Mouse (Mus musculus) hindbrain, embryonic 14.5 days (tissue): ENCODE measurements around the gene Ndufv1. TPM values are rescaled to one million over a fixed set of nuclear protein-coding genes. Genes with fewer than 3 reads are reported as not detected.

Experiments used
- ATAC-seq: fragments of 200-750 bp; cut with Nextera tagmentation; 2 replicates; pipeline ENCODE4 v1.8.0; 2017; ENCODE audit warnings: moderate number of reproducible peaks, mild to moderate bottlenecking, moderate TSS enrichment, moderate library complexity; ENCODE audit not compliant: low FRiP score
- DNase-seq: peaks from one replicate; pipeline ENCODE4 v3.0.0-alpha.2; 2015; ENCODE audit warnings: low spot score
- H3K27ac ChIP-seq: fragments of 300-500 bp; sonication (generic); 2 replicates; pipeline ENCODE4 v1.5.1; 2014; ENCODE audit warnings: mild to moderate bottlenecking, moderate library complexity
- H3K27me3 ChIP-seq: fragments of 300-500 bp; sonication (generic); 2 replicates; pipeline ENCODE4 v1.6.1; 2014; ENCODE audit warnings: mild to moderate bottlenecking, low read length, mixed read lengths; ENCODE audit not compliant: control insufficient read depth, insufficient read depth
- H3K36me3 ChIP-seq: fragments of 300-500 bp; sonication (generic); replicated peaks from 2 replicates; pipeline ENCODE4 v1.6.1; 2014; ENCODE audit not compliant: control insufficient read depth, insufficient read depth
- H3K4me1 ChIP-seq: fragments of 300-500 bp; sonication (generic); replicated peaks from 2 replicates; pipeline ENCODE4 v1.6.1; 2014; ENCODE audit warnings: antibody characterized with exemption, low read length, mixed read lengths; ENCODE audit not compliant: control insufficient read depth, insufficient read depth
- H3K4me2 ChIP-seq: fragments of 300-500 bp; sonication (generic); replicated peaks from 2 replicates; pipeline ENCODE4 v1.6.1; 2014; ENCODE audit warnings: mild to moderate bottlenecking, moderate library complexity
- H3K4me3 ChIP-seq: fragments of 300-500 bp; sonication (generic); replicated peaks from 2 replicates; pipeline ENCODE4 v1.5.1; 2014; ENCODE audit warnings: mild to moderate bottlenecking, low read length
- H3K9ac ChIP-seq: fragments of 300-500 bp; sonication (generic); 2 replicates; pipeline ENCODE4 v1.6.1; 2014
- H3K9me3 ChIP-seq: fragments of 300-500 bp; sonication (generic); 2 replicates; pipeline ENCODE4 v1.6.1; 2016; ENCODE audit warnings: low read length; ENCODE audit not compliant: control insufficient read depth
- WGBS: fragments of 180-500 bp; shearing (Covaris S2); extraction: QIAGEN DNeasy Blood & Tissue Kit; methylation state at CpG from one replicate; pipeline ENCODE4 v1.1.7; 2014; 5-methylcytosine and 5-hydroxymethylcytosine counted together
- polyA plus RNA-seq: library from polyadenylated mRNA; unstranded; fragments of >200 nt; fragmentation: Nextera tagmentation; extraction: Ambion mirVana; gene quantifications from 2 replicates; pipeline ENCODE4 v1.2.1, GENCODE M21; 2014

Ndufv1 gene
- polyA plus RNA-seq, 1 experiment from 2014 or later, result 242 TPM

DNA sequence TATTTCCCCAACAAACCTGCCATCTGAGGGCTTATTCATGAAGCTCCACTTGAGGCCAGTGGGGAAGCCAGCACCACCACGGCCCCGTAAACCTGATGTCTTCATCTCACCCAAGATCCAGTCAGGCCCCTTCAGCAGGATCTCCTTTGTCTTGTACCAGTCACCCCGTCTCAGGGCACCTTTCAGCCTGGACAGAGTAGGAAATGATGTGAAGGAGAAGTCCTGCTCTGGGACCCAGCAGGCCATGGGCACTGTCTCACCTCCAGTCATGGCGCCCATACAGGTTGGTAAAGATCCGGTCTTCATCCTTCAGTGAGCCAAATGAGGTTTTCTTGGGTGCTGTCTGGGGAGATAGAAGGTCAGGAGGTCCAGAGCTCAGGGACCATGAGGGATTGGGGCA is 1.5 kb downstream of the Ndufv1 start:
- DNase-seq (no peak), ATAC-seq (no peak)
- WGBS, result 94% methylated on average over 5 of the region's 5 CpGs
- H3K27ac ChIP-seq, result no peak overlapping the region
- no peaks in the 10 kb centered on the region for H3K27me3 ChIP-seq
- no peaks in the 10 kb centered on the region for H3K9me3 ChIP-seq
- H3K4me2 ChIP-seq, result no peak overlapping the region; the same call in 1 of the 2 replicates
- peaks cover 45% of the 10 kb centered on the region for H3K36me3 ChIP-seq
- peaks cover 5% of the 10 kb centered on the region; the same call in 1 of the 2 replicates for H3K4me1 ChIP-seq
- no peak overlapping the region for H3K9ac ChIP-seq
- H3K4me3 ChIP-seq, result no peak overlapping the region

DNA sequence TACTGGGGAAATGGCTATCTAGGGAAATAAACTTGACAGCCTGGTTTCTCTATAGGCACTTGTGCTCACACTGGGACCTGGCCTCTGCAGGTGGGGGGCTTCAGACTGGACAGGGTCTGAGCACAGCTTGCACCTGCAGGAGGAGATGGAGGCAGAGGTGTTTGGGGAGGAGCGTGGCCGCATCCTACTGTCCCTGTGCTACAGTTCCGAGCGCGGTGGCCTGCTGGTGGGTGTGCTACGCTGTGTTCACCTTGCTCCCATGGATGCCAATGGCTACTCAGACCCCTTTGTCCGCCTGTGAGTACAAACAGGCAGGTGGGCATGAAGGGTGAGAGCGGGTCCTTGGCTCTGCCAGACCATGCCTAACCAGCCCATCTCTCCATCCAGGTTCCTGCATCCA is 6.6 kb downstream of the Ndufv1 start:
- Histone ChIP-seq H3K27me3 (no peaks in the 10 kb centered on the region), H3K9me3 (no peaks in the 10 kb centered on the region), H3K4me3 (no peak overlapping the region), H3K4me2 (no peak overlapping the region), H3K9ac (no peak overlapping the region), H3K4me1 (peaks cover 4% of the 10 kb centered on the region), H3K36me3 (peaks cover 53% of the 10 kb centered on the region), H3K27ac (no peak overlapping the region)
- no peak for DNase-seq
- WGBS, result 98% methylated on average over 8 of the region's 8 CpGs
- no peak for ATAC-seq

DNA sequence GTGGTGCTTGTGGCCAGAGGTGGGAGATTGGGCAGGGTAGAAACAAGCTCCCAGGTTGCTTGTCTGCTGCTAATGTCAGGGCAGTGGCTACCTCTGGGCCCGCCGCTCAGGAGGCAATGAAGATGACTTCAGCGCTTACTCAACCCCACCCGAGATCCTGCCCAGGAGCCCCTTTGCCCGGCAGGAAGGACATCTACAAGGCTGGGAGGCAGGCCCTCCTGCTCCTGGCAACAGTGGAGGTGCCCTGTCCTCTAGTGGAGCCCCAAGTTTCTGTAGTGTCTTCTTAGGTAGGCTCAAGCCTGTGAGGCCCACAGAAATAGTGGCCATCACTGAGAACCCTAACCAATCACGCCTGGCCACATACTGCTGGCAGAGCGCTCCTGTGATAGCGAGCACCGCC is 7.5 kb downstream of the Ndufv1 start:
- H3K36me3 ChIP-seq, result peaks cover 48% of the 10 kb centered on the region
- no peak for DNase-seq
- ATAC-seq, result no peak
- no peaks in the 10 kb centered on the region for H3K9me3 ChIP-seq
- no peak overlapping the region for H3K4me2 ChIP-seq
- H3K4me3 ChIP-seq, result no peak overlapping the region
- no peak overlapping the region for H3K9ac ChIP-seq
- H3K27ac ChIP-seq, result no peak overlapping the region
- 82% methylated on average over 9 of the region's 9 CpGs for WGBS
- H3K4me1 ChIP-seq, result peaks cover 6% of the 10 kb centered on the region
- no peaks in the 10 kb centered on the region for H3K27me3 ChIP-seq

DNA sequence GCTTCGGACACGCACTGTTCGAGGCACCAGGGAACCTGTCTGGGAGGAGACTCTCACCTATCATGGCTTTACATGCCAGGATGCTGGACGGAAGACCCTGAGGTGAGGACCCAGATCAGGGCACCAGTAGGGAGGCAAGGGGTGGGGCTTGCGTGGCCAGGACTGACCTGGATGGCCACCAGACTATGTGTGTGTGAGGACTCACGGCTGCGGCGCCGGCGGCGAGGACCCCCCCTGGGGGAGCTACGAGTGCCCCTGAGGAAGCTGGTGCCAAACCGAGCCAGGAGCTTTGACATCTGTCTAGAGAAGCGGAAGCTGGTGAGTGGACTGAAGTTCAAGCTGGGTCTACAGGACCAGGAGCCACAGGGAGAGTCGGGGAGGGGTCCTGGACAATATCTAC is 8.3 kb downstream of the Ndufv1 start:
- H3K9ac ChIP-seq, result no peak overlapping the region

DNA sequence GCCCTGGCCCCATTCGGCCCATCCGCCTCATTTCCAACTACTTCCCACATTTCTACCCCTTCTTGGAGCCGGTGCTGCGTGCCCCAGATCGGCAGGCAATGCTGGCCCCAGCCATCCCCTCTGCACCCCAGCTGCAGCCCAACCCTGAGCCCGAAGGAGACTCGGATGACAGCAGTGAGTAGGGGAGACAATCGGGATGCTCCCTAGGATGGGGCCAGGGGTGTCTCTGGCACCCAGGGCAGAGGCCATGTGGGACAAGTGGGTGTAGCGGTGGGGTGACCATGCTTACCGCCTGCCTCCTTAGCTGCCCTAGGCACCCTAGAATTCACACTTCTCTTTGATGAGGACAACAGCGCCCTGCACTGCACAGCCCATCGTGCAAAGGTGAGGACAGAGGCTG is 9.0 kb downstream of the Ndufv1 start:
- WGBS, result 78% methylated on average over 12 of the region's 12 CpGs
- DNase-seq (no peak), ATAC-seq (no peak)
- Histone ChIP-seq H3K36me3 (peaks cover 34% of the 10 kb centered on the region), H3K9me3 (no peaks in the 10 kb centered on the region), H3K27ac (no peak overlapping the region), H3K4me3 (no peak overlapping the region), H3K4me1 (peaks cover 6% of the 10 kb centered on the region), H3K27me3 (no peaks in the 10 kb centered on the region), H3K9ac (no peak overlapping the region), H3K4me2 (no peak overlapping the region)

More for the DNA sequence above, 8.3 kb downstream of the Ndufv1 start:
- 89% methylated on average over 15 of the region's 15 CpGs for WGBS
- H3K9me3 ChIP-seq, result no peaks in the 10 kb centered on the region
- no peak overlapping the region for H3K27ac ChIP-seq
- peaks cover 6% of the 10 kb centered on the region for H3K4me1 ChIP-seq
- H3K27me3 ChIP-seq, result no peaks in the 10 kb centered on the region
- ATAC-seq (no peak), DNase-seq (no peak)
- H3K4me3 ChIP-seq, result no peak overlapping the region
- no peak overlapping the region for H3K4me2 ChIP-seq
- H3K36me3 ChIP-seq, result peaks cover 41% of the 10 kb centered on the region

DNA sequence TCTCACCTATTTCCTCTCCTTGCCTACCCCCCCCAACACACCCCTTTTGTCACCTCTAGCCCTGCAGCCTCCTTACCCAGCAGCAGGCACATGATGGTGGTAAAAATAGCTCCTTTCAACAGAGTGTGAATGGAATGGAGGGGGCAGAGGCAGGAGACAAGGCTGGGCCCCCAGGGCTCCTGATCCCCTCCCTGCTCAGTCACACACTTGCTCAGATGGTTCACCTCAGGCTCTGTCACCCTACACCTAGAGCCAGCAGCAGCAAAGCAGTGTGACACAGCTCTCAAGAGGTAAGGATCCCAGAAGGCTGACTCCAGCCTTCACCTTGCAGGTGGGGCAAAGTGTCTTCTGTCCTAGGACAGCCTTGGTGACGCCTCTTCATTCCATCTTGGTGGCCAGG is 9.5 kb downstream of the Ndufv1 start, which contains the start of gene Doc2g:
TSS of gene Doc2g (plus strand) at position 202 of the 400 bp plus-strand sequence.
- Histone ChIP-seq H3K4me3 (no peak within 1 kb of the TSS), H3K27ac (no peak within 1 kb of the TSS), H3K9ac (no peak within 1 kb of the TSS), H3K4me2 (no peak within 1 kb of the TSS), H3K27me3 (no peaks in the 10 kb centered on the region), H3K9me3 (no peaks in the 10 kb centered on the region), H3K4me1 (peaks cover 6% of the 10 kb centered on the region), H3K36me3 (peaks cover 28% of the 10 kb centered on the region)
- whole genome bisulfite sequencing, result 71% methylated on average over 1 of the region's 1 CpGs
- no peak for DNase-seq
- ATAC-seq, result no peak

DNA sequence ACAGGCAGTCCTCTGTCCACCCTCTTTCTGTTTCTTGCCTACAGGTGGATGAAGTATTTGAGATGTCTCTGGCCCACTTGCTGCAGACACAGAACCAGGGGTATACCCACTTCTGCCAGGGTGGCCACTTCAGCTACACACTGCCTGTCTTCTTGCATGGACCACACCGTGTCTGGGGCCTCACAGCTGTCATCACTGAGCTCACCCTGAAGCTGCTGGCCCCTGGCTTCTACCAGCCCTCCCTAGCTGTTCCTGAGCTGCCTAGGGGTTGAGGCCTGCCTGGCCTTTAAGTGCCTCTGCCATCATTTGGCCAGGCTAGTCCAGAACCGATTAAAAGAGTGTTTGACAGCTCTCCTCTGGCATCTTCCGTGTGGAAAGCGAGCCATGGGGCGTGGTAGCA is 10.9 kb downstream of the Ndufv1 start:
- Histone ChIP-seq H3K4me2 (peak overlapping the region; percentile 72), H3K27me3 (no peaks in the 10 kb centered on the region), H3K9ac (peak overlapping the region; percentile 83), H3K36me3 (peaks cover 15% of the 10 kb centered on the region), H3K27ac (no peak overlapping the region), H3K4me1 (peaks cover 6% of the 10 kb centered on the region), H3K9me3 (no peaks in the 10 kb centered on the region), H3K4me3 (no peak overlapping the region)
- DNase-seq (no peak), ATAC-seq (no peak)
- WGBS, result 92% methylated on average over 5 of the region's 5 CpGs

DNA sequence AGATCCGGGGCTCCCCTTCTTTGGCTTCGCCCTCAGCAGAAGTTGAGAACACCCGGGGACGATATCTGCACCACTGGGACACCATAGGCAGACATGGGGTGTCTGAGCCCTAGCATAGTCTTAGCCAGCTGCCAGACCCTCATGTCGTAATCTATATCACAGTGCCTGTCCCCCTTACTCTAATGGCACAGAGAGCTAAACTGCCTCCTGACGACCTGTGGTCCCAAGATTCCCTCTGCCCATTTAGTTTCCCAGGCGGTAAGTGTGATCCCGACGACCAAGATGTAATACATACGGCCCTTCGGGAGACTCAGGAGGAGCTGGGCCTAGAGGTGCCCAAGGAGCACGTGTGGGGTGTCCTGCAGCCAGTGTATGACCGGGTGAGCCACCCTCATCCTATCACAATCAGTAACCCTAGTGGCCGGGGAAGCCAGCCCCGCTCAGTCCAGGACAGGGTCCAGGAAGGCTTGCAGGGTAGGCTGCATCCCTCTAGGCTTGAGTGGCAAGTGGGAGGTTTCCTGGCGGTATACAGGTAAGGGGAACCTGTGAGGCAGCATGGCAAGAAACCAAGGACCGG is 11.6 kb downstream of the Ndufv1 start:
- peak overlapping the region; percentile 83 for H3K9ac ChIP-seq
- 0 out of 2 replicates have a peak, but pooled peaks cover 8% of the 10 kb centered on the region for H3K36me3 ChIP-seq
- DNase-seq (peak; percentile 33), ATAC-seq (peak; percentile 5; the same call in 1 of the 2 replicates)
- H3K9me3 ChIP-seq, result no peaks in the 10 kb centered on the region
- WGBS, result 20% methylated on average over 17 of the region's 17 CpGs
- H3K27me3 ChIP-seq, result no peaks in the 10 kb centered on the region
- H3K4me2 ChIP-seq, result peak overlapping the region; percentile 72
- peaks cover 6% of the 10 kb centered on the region for H3K4me1 ChIP-seq
- peak overlapping the region; percentile 63 for H3K4me3 ChIP-seq
- peak overlapping the region; percentile 94 for H3K27ac ChIP-seq

DNA sequence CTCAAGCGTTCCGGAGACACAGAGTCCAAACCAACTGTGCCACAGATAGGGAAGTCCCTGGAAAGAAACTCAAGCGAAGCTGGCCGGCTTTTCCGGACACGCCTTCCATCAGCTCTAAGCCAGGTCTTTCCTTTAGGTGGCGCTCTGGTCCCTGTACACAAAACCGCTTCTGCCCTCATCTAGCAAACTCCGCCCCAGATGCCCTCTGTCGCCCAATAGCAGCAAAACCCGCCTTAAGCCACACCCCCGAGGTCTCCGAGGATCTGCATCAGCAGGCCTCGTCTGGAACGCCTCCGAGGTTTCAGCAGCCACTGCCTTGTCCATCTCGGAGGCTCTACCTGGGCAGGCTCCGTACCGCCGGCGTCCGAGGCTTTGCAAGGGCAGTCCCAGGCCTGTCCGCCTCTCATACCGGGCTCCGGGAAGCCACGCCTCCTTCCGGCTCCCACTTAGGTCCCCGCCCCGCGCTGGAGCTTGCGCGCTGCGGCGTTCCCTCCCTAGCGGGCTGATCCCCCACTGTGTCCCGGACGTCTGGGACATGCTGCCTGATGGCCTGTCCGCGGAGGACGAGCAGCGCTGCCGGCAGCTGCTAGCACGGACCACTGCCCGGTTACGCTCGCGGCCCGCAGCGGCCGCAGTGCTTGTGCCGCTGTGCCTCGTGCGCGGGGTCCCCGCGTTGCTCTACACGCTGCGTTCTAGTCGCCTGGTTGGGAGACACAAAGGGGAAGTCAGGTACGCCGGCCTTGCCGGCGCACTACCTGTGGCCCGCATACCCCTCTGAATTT is 12.3 kb downstream of the Ndufv1 start, which contains the start of the genes Nudt8 and Gm49405:
TSS of gene Nudt8 (plus strand) at position 462 of the 782 bp plus-strand sequence.
TSS of gene Gm49405 (plus strand) at position 508 of the 782 bp plus-strand sequence.
- H3K4me3 ChIP-seq, result peak within 1 kb of the TSS; percentile 63
- peak within 1 kb of the TSS; percentile 83 for H3K9ac ChIP-seq
- ATAC-seq, result peak; percentile 90
- H3K4me2 ChIP-seq, result peak within 1 kb of the TSS; percentile 72
- H3K4me1 ChIP-seq, result peaks cover 6% of the 10 kb centered on the region
- no peaks in the 10 kb centered on the region for H3K9me3 ChIP-seq
- H3K27ac ChIP-seq, result peak within 1 kb of the TSS; percentile 94
- WGBS, result under 1% methylated on average over 64 of the region's 64 CpGs
- H3K27me3 ChIP-seq, result no peaks in the 10 kb centered on the region
- 0 out of 2 replicates have a peak, but pooled peaks cover under 1% of the 10 kb centered on the region for H3K36me3 ChIP-seq
- DNase-seq, result peak; percentile 93
